Mouse (Mus musculus) thymus, adult 2 months (tissue): Measurements from ENCODE around the gene Ubox5.

ENCODE experiments used
- CTCF ChIP-seq: fragments of 200-500 bp; IDR thresholded peaks from 2 replicates; pipeline ENCODE4 v1.5.1; 2012; ENCODE audit warnings: mild to moderate bottlenecking, control low read depth, low read length, moderate library complexity, borderline replicate concordance; ENCODE audit not compliant: control insufficient read depth, poor library complexity, insufficient read depth; ENCODE audit errors: extremely low read depth
- POLR2A ChIP-seq: fragments of 200-500 bp; IDR thresholded peaks from 2 replicates; pipeline ENCODE4 v1.6.1; 2012; ENCODE audit warnings: mild to moderate bottlenecking, low read length, control low read depth, moderate library complexity; ENCODE audit not compliant: control insufficient read depth, poor library complexity, insufficient read depth; ENCODE audit errors: extremely low read depth

- TF ChIP-seq POLR2A (peak; percentile 63), CTCF (peak; percentile 51; the same call in 1 of the 2 replicates)
These were observed 34.4 kb upstream of the Ubox5 start, which contains the start of gene Ddrgk1 for GRCm38 (mm10) chr2:130664102-130664701.
